Mouse (Mus musculus) brain, embryonic 14.5 days (tissue): ENCODE results near the gene Minar1.

ENCODE experiments used
- CTCF ChIP-seq: fragments of 200-500 bp; IDR thresholded peaks from 2 replicates; pipeline ENCODE4 v1.5.1; 2012; ENCODE audit warnings: inconsistent platforms, mild to moderate bottlenecking, moderate library complexity, borderline replicate concordance; ENCODE audit not compliant: insufficient read depth, insufficient read length; ENCODE audit errors: extremely low read depth
- POLR2A ChIP-seq: fragments of 200-500 bp; IDR thresholded peaks from 2 replicates; pipeline ENCODE4 v1.6.1; 2012; ENCODE audit warnings: mild to moderate bottlenecking, inconsistent platforms, borderline replicate concordance; ENCODE audit not compliant: poor library complexity, insufficient read depth, insufficient read length, severe bottlenecking; ENCODE audit errors: extremely low read depth

- TF ChIP-seq POLR2A = no peak
- no peak for TF ChIP-seq CTCF
These were observed 12.3 kb downstream of the Minar1 start for GRCm38 (mm10) chr9:89610592-89610991.
